Mouse (Mus musculus) kidney, adult 2 months (tissue): ENCODE results near the gene Rhoj. TPM values are rescaled to one million over a fixed set of nuclear protein-coding genes. Genes with fewer than 3 reads are reported as not detected.
"Not testable (repeated sequence)": the region's sequence is repeated elsewhere in the genome, so short reads cannot be mapped to it uniquely, and the experiment has no call there.

ENCODE experiments used
- DNase-seq: peaks from one replicate; pipeline ENCODE4 v3.0.0; 2021
- H3K27ac ChIP-seq: fragments of 200-500 bp; 2 replicates; pipeline ENCODE4 v1.5.1; 2012; ENCODE audit warnings: low read depth, low read length, control low read depth, inconsistent platforms; ENCODE audit not compliant: insufficient read depth
- H3K27me3 ChIP-seq: fragments of 200-500 bp; replicated peaks from 2 replicates; pipeline ENCODE4 v1.6.1; 2012; ENCODE audit warnings: mild to moderate bottlenecking, moderate library complexity, low read length, inconsistent platforms; ENCODE audit not compliant: control insufficient read depth, insufficient read depth
- H3K36me3 ChIP-seq: fragments of 200-500 bp; 2 replicates; pipeline ENCODE4 v1.6.1; 2012; ENCODE audit warnings: mild to moderate bottlenecking, moderate library complexity, low read length, inconsistent platforms; ENCODE audit not compliant: control insufficient read depth, insufficient read depth
- H3K4me1 ChIP-seq: fragments of 200-500 bp; 2 replicates; pipeline ENCODE4 v1.6.1; 2011; ENCODE audit warnings: low read length; ENCODE audit not compliant: control insufficient read depth, insufficient read depth
- H3K4me3 ChIP-seq: fragments of 200-500 bp; 2 replicates; pipeline ENCODE4 v1.5.1; 2011; ENCODE audit warnings: mild to moderate bottlenecking, low read depth, low read length, control low read depth; ENCODE audit not compliant: insufficient read depth
- CTCF ChIP-seq: fragments of 200-500 bp; conservative IDR thresholded peaks from 2 replicates; pipeline ENCODE4 v1.5.1; 2011; ENCODE audit warnings: low read depth, mild to moderate bottlenecking, control low read depth, low read length, moderate library complexity, mixed read lengths; ENCODE audit not compliant: insufficient read depth, insufficient read length
- POLR2A ChIP-seq: fragments of 200-500 bp; IDR thresholded peaks from one replicate; pipeline ENCODE4 v1.6.1; 2011; ENCODE audit warnings: low read depth, low read length, control low read depth
- WGBS: fragments of 180-500 bp; shearing (Covaris S2); methylation state at CpG from one replicate; pipeline ENCODE4 v1.1.7; 2018; 5-methylcytosine and 5-hydroxymethylcytosine counted together
- polyA plus RNA-seq: library from polyadenylated mRNA; depleted of rRNA; stranded (reverse); fragments of >200 nt; gene quantifications from 2 replicates; pipeline ENCODE4 v1.2.3, GENCODE M21; 2012

Rhoj gene
- polyA plus RNA-seq, 1 experiment, result 21.7 TPM

DNA sequence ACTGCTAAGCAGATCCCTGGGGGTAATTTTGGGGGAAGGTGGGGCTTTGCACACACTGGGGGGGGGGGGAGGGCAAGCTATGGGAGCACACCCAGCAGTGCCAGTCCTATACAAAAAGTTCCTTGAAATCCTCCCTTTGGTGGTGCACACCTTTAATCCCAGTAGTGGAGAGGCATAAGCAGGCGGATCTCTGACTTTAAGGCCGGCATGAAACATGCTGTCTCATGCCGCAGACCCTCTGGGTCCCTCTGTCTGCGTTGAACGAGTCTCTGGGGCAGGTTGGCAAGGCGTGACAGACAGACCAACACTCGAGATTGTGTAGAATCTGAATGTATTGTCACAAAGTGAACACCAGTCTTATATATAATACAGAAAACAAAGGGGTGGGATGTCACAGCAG, 40.4 kb downstream of the Rhoj start:
- Histone ChIP-seq H3K27me3 (no peaks in the 10 kb centered on the region), H3K4me1 (no peaks in the 10 kb centered on the region), H3K27ac (no peak overlapping the region), H3K4me3 (no peak overlapping the region), H3K36me3 (no peaks in the 10 kb centered on the region)
- TF ChIP-seq POLR2A (no peak), CTCF (no peak)
- DNase-seq, result no peak
- 91% methylated on average over 7 of the region's 7 CpGs for WGBS

DNA sequence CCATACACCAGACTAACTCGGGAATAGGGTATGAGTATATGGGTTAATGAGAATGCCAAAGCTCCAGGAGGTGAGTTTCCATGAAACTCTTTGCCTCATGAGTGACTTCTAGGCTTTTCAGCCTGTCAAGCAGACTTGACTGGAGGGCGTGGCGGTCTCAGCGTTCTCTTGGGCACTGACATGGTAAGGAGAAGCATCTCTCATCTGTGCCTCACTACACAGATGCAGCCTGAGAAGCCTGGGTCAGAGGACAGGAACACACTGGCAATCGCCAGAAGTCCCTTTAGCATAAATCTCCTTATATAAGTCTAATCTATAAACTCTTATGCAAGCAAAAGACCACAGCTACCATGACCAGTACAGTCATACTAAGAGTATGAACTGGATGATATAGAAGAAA, 41.4 kb downstream of the Rhoj start:
- not testable (repeated sequence) for H3K36me3 ChIP-seq, H3K4me3 ChIP-seq, H3K27ac ChIP-seq, H3K4me1 ChIP-seq, H3K27me3 ChIP-seq, DNase-seq
- WGBS, result 86% methylated on average over 5 of the region's 5 CpGs

DNA sequence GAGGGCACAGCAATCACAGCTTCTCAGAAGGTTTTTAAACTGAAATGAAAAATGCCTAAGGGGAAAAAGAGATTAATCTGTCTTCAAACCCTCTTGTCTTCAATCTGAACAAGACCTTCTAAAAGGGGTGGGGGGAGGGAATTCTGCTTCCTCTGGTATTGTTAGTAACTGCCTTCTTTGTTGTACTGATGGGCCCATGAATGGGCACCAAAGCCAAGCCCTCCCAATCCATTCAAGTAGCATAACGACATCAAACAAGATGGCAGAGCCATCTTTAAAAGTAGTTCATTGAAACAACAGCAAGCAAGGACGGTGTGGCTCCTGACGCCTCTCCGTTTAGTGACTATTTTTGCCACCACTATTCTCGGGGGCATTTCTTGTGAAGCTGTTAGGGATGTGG, 42.6 kb downstream of the Rhoj start:
- H3K27me3 ChIP-seq, result no peaks in the 10 kb centered on the region
- TF ChIP-seq POLR2A (no peak), CTCF (no peak)
- 98% methylated on average over 5 of the region's 5 CpGs for WGBS

DNA sequence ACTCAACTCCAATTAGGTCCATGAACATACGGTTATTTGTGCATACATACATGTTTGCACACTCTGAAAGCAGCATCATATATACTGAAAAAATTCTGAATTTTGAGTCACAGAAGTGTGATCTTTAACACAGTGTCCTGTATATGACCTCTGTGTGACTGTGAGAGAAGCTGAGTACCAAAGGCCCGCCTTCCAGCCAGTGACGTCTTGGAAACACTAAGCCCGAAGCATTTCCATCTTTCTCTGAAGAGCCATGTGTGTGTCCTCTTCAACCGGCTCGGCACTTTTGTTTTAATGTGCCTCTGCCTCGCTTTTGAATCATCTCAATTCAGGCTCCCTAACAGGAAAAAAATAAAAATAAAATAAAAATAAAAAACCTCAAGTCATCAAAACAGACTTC, 43.7 kb downstream of the Rhoj start:
- no peak overlapping the region for H3K27ac ChIP-seq

More for the DNA sequence above, 42.6 kb downstream of the Rhoj start:
- DNase-seq, result no peak
- H3K27ac ChIP-seq, result no peak overlapping the region
- no peak overlapping the region for H3K4me3 ChIP-seq
- no peaks in the 10 kb centered on the region for H3K4me1 ChIP-seq
- no peaks in the 10 kb centered on the region for H3K36me3 ChIP-seq

DNA sequence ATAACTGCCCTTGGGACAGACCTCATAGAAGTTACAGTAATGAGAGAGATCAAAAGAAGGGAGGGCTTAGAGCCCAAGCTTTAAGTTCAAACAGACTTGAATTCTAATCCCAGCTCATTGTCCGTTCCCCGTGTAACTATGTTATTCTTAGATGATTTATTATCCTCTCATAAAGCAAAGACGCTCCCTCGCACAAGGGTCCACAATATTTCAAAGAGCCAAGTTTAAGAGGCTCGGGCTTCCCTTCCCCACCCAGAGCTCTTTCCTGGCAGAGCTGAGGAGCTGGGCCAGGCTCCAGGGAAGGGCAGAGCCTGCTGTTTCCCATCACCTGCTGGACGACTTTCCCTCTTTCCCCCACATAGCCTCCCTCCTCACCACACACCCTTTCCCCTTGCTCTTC, 44.3 kb downstream of the Rhoj start:
- no peak overlapping the region for H3K4me3 ChIP-seq
- no peaks in the 10 kb centered on the region for H3K36me3 ChIP-seq
- no peak overlapping the region for H3K27ac ChIP-seq
- TF ChIP-seq POLR2A (no peak), CTCF (no peak)
- peak; percentile 55 for DNase-seq
- no peaks in the 10 kb centered on the region for H3K27me3 ChIP-seq
- WGBS, result 22% methylated on average over 6 of the region's 6 CpGs
- no peaks in the 10 kb centered on the region for H3K4me1 ChIP-seq

More for the DNA sequence above, 43.7 kb downstream of the Rhoj start:
- H3K27me3 ChIP-seq, result no peaks in the 10 kb centered on the region
- H3K4me1 ChIP-seq, result no peaks in the 10 kb centered on the region
- 63% methylated on average over 7 of the region's 7 CpGs for WGBS
- no peak for DNase-seq
- TF ChIP-seq POLR2A (no peak), CTCF (no peak)
- no peaks in the 10 kb centered on the region for H3K36me3 ChIP-seq
- H3K4me3 ChIP-seq, result no peak overlapping the region

DNA sequence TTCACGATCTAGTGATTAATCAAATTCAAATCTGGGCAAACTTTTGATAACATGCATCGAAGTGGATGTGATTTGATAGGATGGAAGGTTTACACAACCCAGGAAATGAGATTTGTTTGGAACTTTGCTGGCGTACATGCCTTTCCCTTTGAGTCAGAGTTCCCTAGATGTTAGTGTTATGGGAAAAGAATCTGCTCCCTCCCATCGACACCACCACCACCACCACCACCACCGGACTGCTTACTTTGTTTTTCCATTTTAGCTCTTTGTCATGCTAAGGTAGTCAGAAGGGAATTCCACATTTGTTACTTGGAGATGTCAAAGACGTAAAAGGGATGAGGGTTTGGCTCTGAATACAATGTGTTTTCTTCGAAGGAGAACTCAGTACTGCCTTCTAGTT, 46.2 kb downstream of the Rhoj start:
- Histone ChIP-seq H3K4me1 (0 out of 2 replicates have a peak, but pooled peaks cover 2% of the 10 kb centered on the region), H3K4me3 (no peak overlapping the region), H3K27ac (no peak overlapping the region), H3K36me3 (no peaks in the 10 kb centered on the region), H3K27me3 (no peaks in the 10 kb centered on the region)
- WGBS, result 62% methylated on average over 7 of the region's 7 CpGs
- DNase-seq, result no peak
- TF ChIP-seq CTCF, result no peak
- TF ChIP-seq POLR2A, result no peak

DNA sequence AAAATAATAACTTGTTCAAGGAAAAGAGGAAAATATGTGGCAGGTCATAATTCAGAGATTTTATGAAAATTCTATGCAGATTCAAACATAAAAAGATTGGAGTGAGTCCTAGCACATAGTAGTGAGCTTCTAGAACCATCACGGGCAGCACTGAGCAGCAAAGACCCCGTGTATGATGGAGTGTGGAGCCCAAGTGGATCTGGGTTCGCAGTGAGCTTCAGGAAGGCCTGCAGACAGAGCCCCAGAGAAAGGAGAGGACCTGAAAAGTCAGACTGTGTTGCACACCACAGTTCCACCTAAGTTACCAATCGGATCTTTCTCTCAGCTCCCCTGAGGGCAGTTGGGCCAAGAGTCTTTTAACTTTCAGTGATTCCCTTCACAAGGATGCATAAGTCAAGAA, 49.7 kb downstream of the Rhoj start:
- Histone ChIP-seq H3K4me3 (no peak overlapping the region), H3K36me3 (no peaks in the 10 kb centered on the region), H3K27ac (no peak overlapping the region), H3K27me3 (no peaks in the 10 kb centered on the region), H3K4me1 (0 out of 2 replicates have a peak, but pooled peaks cover 2% of the 10 kb centered on the region)
- WGBS, result 79% methylated on average over 4 of the region's 4 CpGs
- no peak for DNase-seq
- TF ChIP-seq CTCF, result no peak
- no peak for TF ChIP-seq POLR2A

DNA sequence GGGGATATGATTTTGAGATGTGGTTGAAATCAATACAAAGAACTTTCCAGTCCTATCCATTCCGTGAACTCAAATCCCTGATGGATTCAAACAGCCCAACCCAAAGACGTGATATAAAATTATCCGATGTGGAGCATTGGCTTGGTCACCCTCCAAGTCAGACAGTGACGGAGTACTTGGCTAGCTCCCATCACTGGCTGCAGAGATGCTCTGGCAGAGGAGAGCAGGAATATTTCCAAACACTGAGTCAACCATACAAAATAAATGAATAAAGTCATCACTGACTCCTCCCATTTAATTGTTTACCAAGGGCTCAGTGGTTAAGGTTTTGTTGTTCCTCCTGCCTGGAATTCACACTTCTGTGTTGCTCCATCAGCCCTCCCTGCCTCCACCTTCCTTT, 50.6 kb downstream of the Rhoj start:
- H3K36me3 ChIP-seq, result no peaks in the 10 kb centered on the region
- no peak for TF ChIP-seq POLR2A
- no peak for TF ChIP-seq CTCF
- H3K4me3 ChIP-seq, result no peak overlapping the region
- H3K27me3 ChIP-seq, result no peaks in the 10 kb centered on the region
- no peak overlapping the region for H3K27ac ChIP-seq
- WGBS, result 60% methylated on average over 4 of the region's 4 CpGs
- 0 out of 2 replicates have a peak, but pooled peaks cover 2% of the 10 kb centered on the region for H3K4me1 ChIP-seq
- DNase-seq, result peak; percentile 52
